Mouse (Mus musculus) cerebellum, adult 2 months (tissue): ENCODE measurements around the gene U2af1. TPM values are rescaled to one million over a fixed set of nuclear protein-coding genes. Genes with fewer than 3 reads are reported as not detected.

ENCODE experiments used
- DNase-seq, 2 experiments: peaks; one replicate each; pipeline ENCODE4 v3.0.0; 2021
- H3K27ac ChIP-seq: fragments of 200-500 bp; 2 replicates; pipeline ENCODE4 v1.5.1; 2012; ENCODE audit warnings: low read length, control low read depth, inconsistent platforms; ENCODE audit not compliant: insufficient read depth
- H3K27me3 ChIP-seq: fragments of 200-500 bp; 2 replicates; pipeline ENCODE4 v1.6.1; 2012; ENCODE audit warnings: inconsistent platforms, mild to moderate bottlenecking, low read length, moderate library complexity; ENCODE audit not compliant: control insufficient read depth, insufficient read depth
- H3K4me1 ChIP-seq: fragments of 200-500 bp; 2 replicates; pipeline ENCODE4 v1.6.1; 2011; ENCODE audit warnings: low read length; ENCODE audit not compliant: control insufficient read depth, insufficient read depth
- H3K4me3 ChIP-seq: fragments of 200-500 bp; replicated peaks from 2 replicates; pipeline ENCODE3; 2011; ENCODE audit warnings: mild to moderate bottlenecking, low read depth, low read length, control low read depth; ENCODE audit not compliant: insufficient read depth
- CTCF ChIP-seq: fragments of 200-500 bp; IDR thresholded peaks from 2 replicates; pipeline ENCODE4 v1.5.1; 2011; ENCODE audit warnings: low read depth, mild to moderate bottlenecking, control low read depth, low read length, moderate library complexity, borderline replicate concordance; ENCODE audit not compliant: insufficient read depth
- POLR2A ChIP-seq: fragments of 200-500 bp; IDR thresholded peaks from 2 replicates; pipeline ENCODE4 v1.6.1; 2011; ENCODE audit warnings: low read length, control low read depth, borderline replicate concordance; ENCODE audit not compliant: insufficient read depth
- WGBS: fragments of 180-500 bp; shearing (Covaris S2); methylation state at CpG from one replicate; pipeline ENCODE4 v1.1.7; 2018; 5-methylcytosine and 5-hydroxymethylcytosine counted together
- polyA plus RNA-seq: library from polyadenylated mRNA; depleted of rRNA; stranded (reverse); fragments of >200 nt; gene quantifications from 2 replicates; pipeline ENCODE4 v1.2.3, GENCODE M21; 2012

The U2af1 gene
- polyA plus RNA-seq, 1 experiment: 184 TPM

GRCm38 (mm10) chr17:31658136-31658467 is 590 bp downstream of the U2af1 start:
- Histone ChIP-seq H3K27ac (peak overlapping the region; percentile 84; the same call in 1 of the 2 replicates), H3K27me3 (no peaks in the 10 kb centered on the region), H3K4me3 (peak overlapping the region; percentile 73), H3K4me1 (peaks cover 2% of the 10 kb centered on the region; the same call in 1 of the 2 replicates)
- DNase-seq: no peak
- 0% methylated on average over 27 of the region's 27 CpGs for WGBS
- TF ChIP-seq CTCF (no peak), POLR2A (no peak)

GRCm38 (mm10) chr17:31657141-31657983 is 1.3 kb downstream of the U2af1 start:
- WGBS: 43% methylated on average over 12 of the region's 12 CpGs
- Histone ChIP-seq H3K27ac (no peak overlapping the region), H3K4me3 (peak overlapping the region; percentile 73), H3K4me1 (peaks cover 2% of the 10 kb centered on the region; the same call in 1 of the 2 replicates), H3K27me3 (no peaks in the 10 kb centered on the region)
- TF ChIP-seq POLR2A: no peak
- TF ChIP-seq CTCF: no peak
- no peak for DNase-seq

- no peak for DNase-seq
- Histone ChIP-seq H3K4me1 (peaks cover under 1% of the 10 kb centered on the region; the same call in 1 of the 2 replicates), H3K27me3 (no peaks in the 10 kb centered on the region), H3K4me3 (no peak overlapping the region), H3K27ac (no peak overlapping the region)
- TF ChIP-seq CTCF (no peak), POLR2A (no peak)
- WGBS: 76% methylated on average over 5 of the region's 5 CpGs
These were observed 2.0 kb downstream of the U2af1 start for GRCm38 (mm10) chr17:31656682-31657081.

- TF ChIP-seq CTCF: no peak
- no peak for TF ChIP-seq POLR2A
- Histone ChIP-seq H3K27me3 (no peaks in the 10 kb centered on the region), H3K4me3 (no peak overlapping the region), H3K4me1 (no peaks in the 10 kb centered on the region; the same call in 1 of the 2 replicates), H3K27ac (no peak overlapping the region)
- DNase-seq: no peak
- WGBS: 46% methylated on average over 4 of the region's 4 CpGs
These were observed 3.3 kb downstream of the U2af1 start for GRCm38 (mm10) chr17:31655366-31655765.

GRCm38 (mm10) chr17:31653277-31653676 is 5.4 kb downstream of the U2af1 start:
- Histone ChIP-seq H3K4me1 (no peaks in the 10 kb centered on the region), H3K27ac (no peak overlapping the region), H3K27me3 (no peaks in the 10 kb centered on the region), H3K4me3 (no peak overlapping the region)
- TF ChIP-seq POLR2A (no peak), CTCF (no peak)
- 85% methylated on average over 6 of the region's 6 CpGs for WGBS
- no peak for DNase-seq

GRCm38 (mm10) chr17:31652152-31652551 is 6.5 kb downstream of the U2af1 start:
- no peaks in the 10 kb centered on the region for H3K27me3 ChIP-seq
- 55% methylated on average over 14 of the region's 14 CpGs for WGBS
- no peak overlapping the region for H3K27ac ChIP-seq
- no peak for TF ChIP-seq POLR2A
- no peak for TF ChIP-seq CTCF
- no peaks in the 10 kb centered on the region for H3K4me1 ChIP-seq
- no peak overlapping the region for H3K4me3 ChIP-seq
- DNase-seq: no peak

GRCm38 (mm10) chr17:31646199-31647002 is 12.3 kb downstream of the U2af1 start:
- Histone ChIP-seq H3K4me1 (no peaks in the 10 kb centered on the region), H3K27me3 (no peaks in the 10 kb centered on the region), H3K4me3 (no peak overlapping the region), H3K27ac (no peak overlapping the region)
- TF ChIP-seq CTCF (no peak), POLR2A (no peak)
- WGBS: 96% methylated on average over 5 of the region's 5 CpGs
- DNase-seq: no peak

GRCm38 (mm10) chr17:31642913-31643312 is 15.8 kb downstream of the U2af1 start:
- DNase-seq: no peak
- H3K4me1 ChIP-seq: no peaks in the 10 kb centered on the region
- WGBS: 77% methylated on average over 4 of the region's 4 CpGs
- no peaks in the 10 kb centered on the region for H3K27me3 ChIP-seq
- no peak overlapping the region for H3K4me3 ChIP-seq
- no peak for TF ChIP-seq CTCF
- TF ChIP-seq POLR2A: no peak
- no peak overlapping the region for H3K27ac ChIP-seq
